Mouse (Mus musculus): Measurements from ENCODE around the gene Gm27021. TPM values are rescaled to one million over a fixed set of nuclear protein-coding genes. Genes with fewer than 3 reads are reported as not detected.
A peak's percentile ranks its signal among the peaks of the same experiment; 100 is the strongest.

Gm27021 gene
- total RNA-seq, 2 experiments from 2014 or later: 0.51 TPM; not detected in 1

DNA sequence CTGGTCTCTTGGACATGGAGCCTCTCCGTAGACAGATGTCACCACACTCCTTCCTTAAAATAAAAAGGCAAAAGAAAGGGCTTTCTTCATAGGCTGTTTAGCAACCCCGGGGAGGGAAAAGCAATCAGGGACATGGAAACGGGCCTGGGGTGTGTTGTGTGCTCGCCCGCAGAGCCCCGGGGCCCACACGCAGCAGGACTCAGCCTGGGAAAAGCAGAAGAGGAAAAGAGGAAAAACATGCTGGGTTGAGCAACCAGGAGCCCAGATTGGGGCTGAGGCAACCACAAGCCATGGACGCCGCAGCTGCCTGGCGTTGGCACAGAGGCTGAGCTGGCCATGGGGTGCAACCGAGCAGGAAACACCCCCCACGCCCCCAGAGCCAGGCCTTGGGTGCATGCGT lies 18.2 kb upstream of the Gm27021 start:
- no peak for DNase-seq (ENCODE audit: low spot score in 2 of 2)

DNA sequence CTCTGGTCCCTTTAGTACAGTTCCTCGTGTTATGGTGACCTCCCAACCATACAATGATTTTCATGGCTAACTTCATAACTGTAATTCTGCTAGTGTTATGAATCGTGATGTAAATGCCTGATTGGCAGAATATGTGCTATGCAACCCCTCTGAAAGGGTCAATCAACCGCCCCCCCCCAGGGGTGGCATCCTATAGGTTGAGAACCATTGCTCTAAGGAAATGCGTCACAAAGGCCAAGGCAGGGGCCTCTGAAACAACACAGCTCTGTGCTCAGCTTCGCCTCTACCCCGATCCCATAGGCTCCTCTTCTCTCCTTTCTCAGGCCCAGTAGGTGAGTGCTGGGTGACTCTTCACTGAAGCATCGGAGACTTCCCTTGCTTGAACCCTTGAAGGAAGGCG lies 17.7 kb upstream of the Gm27021 start:
- no peak for DNase-seq (ENCODE audit: low spot score in 2 of 2)

GRCm38 (mm10) chr8:120685097-120685496 lies 17.2 kb upstream of the Gm27021 start:
- no peak for DNase-seq (ENCODE audit: low spot score in 2 of 2)

GRCm38 (mm10) chr8:120684082-120684481 lies 16.2 kb upstream of the Gm27021 start:
- DNase-seq (ENCODE audit: low spot score in 2 of 2): no peak

DNA sequence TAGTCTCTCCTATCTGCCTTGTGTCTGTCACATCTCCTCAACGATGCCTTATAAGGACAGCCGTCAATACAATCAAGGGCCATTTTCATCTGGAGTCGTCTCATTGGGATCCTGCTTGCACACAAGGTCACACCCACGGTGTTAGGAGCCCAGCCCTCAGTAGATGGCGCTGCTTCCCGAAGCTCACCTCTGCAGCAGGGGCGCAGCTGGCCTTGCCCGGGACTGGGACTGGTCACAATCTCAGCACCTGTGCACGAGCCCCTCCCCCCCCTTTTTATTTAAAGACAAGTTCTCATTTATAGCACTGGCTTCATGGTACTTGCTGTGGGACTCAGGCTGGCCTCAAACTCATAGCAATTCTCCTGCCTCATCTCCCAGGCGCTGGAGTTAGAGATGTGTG lies 15.7 kb upstream of the Gm27021 start:
- DNase-seq (ENCODE audit: low spot score in 2 of 2): peak; percentile 63 to 70

GRCm38 (mm10) chr8:120681113-120681512 lies 13.2 kb upstream of the Gm27021 start:
- no peak for DNase-seq (ENCODE audit: low spot score in 2 of 2)

DNA sequence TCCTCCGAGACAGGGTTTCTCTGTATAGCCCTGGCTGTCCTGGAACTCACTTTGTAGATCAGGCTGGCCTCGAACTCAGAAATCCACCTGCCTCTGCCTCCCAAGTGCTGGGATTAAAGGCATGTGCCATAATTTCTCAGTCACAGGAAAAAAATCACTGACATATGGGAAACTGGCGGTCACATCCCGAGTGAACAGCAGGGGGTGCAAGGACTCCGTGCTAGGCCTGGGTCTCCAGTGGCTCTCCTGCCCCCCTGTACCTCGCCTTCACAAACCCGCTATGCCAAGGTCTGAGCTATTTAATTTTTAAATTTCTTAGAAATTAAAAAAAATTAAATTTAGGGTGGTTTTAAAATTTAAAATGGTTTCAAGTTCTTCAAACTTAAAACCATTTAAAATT lies 12.5 kb upstream of the Gm27021 start:
- DNase-seq (ENCODE audit: low spot score in 2 of 2): peak; percentile 59 to 70

DNA sequence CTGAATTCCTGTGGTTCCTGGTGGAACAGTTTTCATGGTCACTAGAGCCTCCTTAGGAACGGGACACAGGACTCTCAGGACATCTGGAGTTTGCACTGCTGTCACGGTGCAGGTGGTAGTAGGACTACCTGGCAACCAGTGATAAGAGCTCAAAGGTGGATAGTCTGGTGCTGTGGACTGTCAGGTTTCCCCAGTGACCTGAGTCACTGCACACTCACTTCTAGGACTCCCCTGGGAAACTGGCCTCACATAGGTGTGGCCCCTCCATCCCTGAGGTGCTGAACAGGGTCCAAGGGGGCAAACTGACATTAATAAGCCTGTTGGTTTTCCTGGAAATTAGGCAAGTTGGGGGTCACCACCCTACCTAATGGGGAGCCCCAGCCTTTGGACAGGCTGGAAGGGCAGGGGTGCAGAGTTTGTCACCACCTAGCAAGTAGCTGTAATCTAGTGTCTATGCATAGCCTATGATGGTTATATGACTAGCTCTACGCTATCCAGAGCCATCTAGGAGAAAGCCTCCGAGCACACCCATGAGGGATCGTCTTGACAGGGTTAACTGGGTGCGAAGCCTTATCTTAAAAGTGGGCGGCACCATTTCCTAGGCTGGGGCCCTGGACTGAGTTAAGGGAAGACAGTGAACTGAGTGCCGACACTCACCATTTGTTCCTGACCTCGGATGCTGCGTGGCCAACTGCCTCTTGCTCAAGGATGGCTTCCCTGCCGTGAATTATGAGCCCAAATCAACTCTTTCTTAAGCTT lies 11.9 kb upstream of the Gm27021 start:
- no peak for DNase-seq (ENCODE audit: low spot score in 2 of 2)

DNA sequence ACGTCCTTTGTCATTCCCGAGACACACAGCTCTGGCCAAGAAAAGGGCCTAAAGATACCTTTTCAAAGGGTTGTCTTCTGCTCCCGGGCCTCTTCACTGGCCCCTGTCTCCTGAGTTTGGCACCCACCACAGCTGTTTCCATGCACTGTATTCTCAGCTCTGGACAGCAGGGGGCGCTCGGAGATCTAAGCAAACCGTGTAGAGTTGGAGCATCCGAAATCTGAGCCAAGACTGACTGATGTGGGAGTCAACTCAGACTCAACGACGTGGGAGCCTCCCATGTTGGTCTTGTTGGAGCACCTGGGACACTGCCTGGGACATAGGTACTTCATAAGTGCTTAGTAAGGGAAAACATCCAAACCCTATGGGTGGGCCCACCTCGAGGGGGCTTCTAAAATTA lies 10.6 kb upstream of the Gm27021 start:
- peak; percentile 94 to 96 for DNase-seq (ENCODE audit: low spot score in 2 of 2)

- DNase-seq (ENCODE audit: low spot score in 2 of 2): no peak
Observed at GRCm38 (mm10) chr8:120675718-120676117, 7.8 kb upstream of the Gm27021 start.

- no peak for DNase-seq (ENCODE audit: low spot score in 2 of 2)
Observed at GRCm38 (mm10) chr8:120673298-120673697, 5.4 kb upstream of the Gm27021 start.

DNA sequence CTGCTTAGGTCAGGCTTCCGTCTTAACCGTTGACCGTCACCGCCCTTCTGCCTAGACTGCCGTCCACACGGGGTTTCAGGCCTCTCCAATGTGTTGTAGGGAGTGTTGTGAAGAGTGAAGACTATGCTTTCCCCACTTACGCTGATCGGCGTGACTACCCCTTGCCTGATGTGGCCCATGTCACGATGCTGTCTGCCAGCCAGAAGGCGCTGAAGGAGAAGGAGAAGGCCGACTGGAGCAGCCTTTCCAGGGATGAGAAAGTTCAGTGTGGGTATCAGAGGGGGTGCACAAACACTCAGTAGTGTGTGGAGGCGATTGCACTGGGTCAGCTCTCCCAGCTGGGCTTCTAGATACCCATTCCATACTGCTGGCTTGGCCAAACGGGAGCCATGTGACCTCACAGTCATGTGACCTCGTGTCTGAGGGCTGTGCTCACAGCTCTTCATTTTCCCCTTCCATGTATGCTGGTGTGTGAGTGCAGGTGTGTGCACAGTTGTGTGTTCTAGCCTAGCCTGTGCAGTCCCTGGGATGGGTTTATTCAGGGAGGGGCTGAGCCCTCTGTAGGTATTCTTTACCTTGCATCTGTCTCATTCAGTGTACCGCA lies 4.8 kb upstream of the Gm27021 start:
- DNase-seq (ENCODE audit: low spot score in 2 of 2): no peak

DNA sequence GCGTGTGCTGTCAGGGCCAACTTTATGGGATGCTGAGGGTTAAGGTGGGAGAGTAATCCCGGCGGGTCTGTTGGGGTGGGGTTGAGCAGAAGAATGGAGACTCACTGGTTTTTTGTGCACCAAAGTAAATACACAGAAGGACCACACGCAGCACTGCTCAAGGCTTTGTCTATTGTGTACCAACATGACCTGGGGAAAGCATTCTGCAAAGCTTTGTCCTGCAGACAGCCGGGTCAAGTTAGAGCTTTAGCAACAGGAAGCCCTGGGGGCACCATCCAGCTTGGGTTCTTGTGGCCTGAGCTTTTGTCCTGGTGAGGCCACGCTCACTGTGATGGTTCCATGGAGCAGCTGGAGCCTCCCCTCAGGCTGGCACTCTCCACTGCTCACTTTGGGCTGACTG lies 3.9 kb upstream of the Gm27021 start:
- DNase-seq (ENCODE audit: low spot score in 2 of 2): no peak

DNA sequence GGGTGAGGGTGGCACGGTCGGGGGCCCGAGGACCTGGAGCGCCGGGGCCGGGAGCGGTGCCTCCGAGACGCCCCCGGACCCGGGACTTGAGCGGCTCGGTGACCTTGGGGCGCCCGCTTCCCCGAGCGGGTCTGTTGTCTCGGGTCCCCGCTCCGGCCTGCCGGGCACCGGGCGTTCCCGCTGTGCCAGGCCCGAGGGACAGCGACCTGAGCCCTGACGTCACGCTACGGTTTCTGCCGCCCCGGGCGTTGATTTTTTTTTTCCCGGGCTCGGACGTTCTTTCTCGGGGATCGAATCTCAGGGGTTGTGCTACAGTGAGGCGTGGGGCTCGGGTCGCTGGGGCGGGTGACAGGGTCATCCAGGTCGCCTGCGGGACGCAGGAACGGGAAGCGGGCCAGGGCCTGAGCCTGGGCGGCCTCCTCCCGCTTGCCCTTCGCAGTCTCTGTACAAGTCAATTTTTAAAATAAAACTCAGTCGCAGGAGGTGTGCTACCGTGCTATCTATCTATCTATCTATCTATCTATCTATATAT lies 561 bp upstream of the Gm27021 start, which contains the start of gene Emc8:
TSS of gene Emc8 (minus strand) at position 200 of the 532 bp plus-strand sequence.
- DNase-seq (ENCODE audit: low spot score in 2 of 2): no peak

DNA sequence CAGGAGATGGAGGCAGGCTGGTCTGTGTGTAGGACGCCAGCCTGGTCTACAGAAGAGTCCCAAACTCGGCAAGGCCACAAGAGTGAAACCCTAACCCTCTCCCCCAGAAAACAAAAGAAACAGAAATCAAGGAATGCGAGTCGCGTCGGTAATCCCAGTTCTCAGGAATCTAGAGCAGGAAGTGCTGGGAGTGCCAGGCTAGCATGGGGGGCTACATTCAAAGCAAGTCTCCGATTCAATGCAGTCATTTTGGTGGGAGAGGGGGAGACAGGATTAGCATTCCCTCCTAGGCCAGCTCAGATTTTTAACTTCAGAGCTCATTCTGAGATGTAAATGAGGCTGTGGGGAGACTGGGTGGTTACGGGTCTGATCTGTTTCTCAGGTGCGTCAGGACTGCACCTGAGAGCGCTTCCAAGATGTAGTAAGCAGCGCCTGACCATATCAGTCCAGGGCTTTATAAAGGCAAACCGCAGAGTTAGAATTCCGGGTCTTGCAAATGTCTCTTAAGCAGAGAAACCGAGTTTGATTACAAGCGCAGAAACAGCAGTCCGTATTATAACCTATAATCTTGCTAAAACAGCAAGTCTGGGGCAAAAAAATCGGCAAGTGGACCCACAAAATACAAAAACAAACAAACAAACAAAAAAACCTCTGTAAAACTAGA lies 940 bp downstream of the Gm27021 start:
- no peak for DNase-seq (ENCODE audit: low spot score in 2 of 2)

DNA sequence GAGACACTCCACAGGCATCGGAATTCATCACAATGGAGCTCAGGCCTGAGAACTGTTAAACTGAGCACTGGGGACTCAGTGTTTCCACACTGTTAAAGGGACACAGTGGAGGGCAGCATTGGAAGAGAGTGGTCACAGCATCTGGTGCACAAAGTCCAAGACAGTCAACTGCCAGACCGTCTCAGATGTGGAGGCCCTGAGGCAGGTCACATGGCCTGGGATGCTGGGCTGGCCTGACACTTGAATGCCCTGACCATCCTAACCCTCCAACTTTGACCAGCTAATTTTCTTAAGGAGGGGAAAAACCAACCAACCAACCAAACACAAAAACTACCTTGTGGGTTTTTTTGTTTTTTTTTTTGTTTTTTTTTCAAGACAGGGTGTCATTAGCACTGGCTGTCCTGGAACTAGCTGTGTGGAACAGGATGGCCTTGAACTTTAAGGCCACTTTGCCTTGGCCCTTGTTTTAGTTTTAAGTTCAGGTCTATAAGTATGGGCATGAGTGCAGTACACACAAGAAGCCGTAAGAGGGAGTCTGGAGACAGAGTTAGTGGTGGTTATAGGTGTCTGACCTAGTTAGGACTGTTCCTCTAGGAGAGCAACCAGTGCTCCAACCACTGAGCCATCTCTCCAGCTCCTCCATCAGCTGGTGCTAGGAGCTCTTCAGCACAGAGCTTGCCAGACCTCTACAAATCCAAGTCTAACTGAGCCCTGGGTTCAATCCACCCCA lies 2.0 kb downstream of the Gm27021 start:
- no peak for DNase-seq (ENCODE audit: low spot score in 2 of 2)

- no peak for DNase-seq (ENCODE audit: low spot score in 2 of 2)
Observed at GRCm38 (mm10) chr8:120664566-120664965, 3.3 kb downstream of the Gm27021 start.

- no peak for DNase-seq (ENCODE audit: low spot score in 2 of 2)
Observed at GRCm38 (mm10) chr8:120657415-120657814, 10.5 kb downstream of the Gm27021 start.

DNA sequence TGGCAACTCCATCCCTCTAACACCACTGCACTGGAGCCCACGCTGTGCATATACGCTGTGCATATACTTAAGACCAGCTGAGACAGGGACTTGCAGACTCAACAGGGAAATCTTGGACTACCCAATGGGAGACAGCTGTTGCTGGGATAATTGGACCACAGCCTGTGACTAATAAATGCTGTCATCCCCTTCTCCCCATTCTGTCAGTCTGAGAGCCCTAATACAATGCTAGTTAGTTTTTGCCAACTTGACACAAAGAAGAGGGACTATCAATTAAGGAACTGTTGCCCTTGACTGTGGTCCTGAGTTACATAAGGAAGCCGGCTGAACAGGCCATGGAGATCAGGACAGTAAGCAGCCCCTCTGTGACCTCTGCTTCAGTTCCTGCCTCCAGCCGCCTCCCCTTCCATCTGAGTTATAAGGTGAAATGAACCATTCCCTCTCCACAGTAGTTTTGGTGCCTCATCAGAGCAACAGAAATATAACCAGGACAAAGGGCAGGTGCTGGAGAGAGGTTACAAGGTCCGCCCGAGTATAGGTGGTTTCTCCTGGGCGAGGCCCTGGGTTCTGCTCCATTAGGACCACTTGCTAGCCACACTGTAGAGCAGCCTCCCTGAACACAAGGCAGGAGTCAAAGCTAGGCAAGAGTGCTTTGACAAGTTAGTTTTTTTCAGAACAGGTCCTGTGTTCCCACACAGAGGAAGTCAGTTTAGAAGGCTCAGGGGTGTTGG lies 11.4 kb downstream of the Gm27021 start:
- no peak for DNase-seq (ENCODE audit: low spot score in 2 of 2)

GRCm38 (mm10) chr8:120647532-120647931 lies 20.3 kb downstream of the Gm27021 start, which contains the start of gene 1190005I06Rik:
1190005I06Rik (minus strand) TSS chr8:120647632.
- no peak for DNase-seq (ENCODE audit: low spot score in 2 of 2)

DNA sequence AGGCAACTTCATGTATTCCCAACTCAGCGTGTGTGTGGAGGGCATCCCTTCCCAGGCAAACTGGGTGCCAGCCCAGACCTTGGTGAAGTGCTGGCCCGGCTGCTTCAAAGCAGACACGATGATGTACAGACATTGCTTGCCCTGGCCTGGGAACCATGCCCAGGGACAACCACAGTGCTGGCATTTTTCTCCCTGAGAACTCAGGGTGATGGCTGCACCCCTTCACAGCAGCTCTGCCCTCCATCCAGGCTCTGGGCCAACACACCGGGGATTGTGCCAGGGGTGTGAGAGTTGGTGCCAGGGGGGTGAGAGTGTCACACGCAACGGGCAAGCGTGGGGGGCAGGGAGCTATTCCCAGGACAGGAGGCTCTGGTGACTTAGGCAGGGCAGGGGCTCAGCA lies 23.2 kb downstream of the Gm27021 start:
- peak; percentile 88 to 91 for DNase-seq (ENCODE audit: low spot score in 2 of 2)
